Mouse (Mus musculus): ENCODE data around the gene Arid1a.

- TF ChIP-seq CTCF (IDR thresholded peaks at IDR 0.05; ENCODE audit: borderline replicate concordance, insufficient read depth, low read length) (no peak), POLR2A (IDR thresholded peaks at IDR 0.05; ENCODE audit: low read depth, low read length) (no peak; the same call in 1 of the 2 replicates)
Measured at GRCm38 (mm10) chr4:133632483-133633327, 123.9 kb downstream of the Arid1a start.

Measured in embryonic fibroblast, embryonic 13.5 days (primary cell).